Mouse (Mus musculus) G1E-ER4 (cell line): ENCODE results near the gene Prpf6. TPM values are rescaled to one million over a fixed set of nuclear protein-coding genes. Genes with fewer than 3 reads are reported as not detected.

Experiments
- GATA1 ChIP-seq: IDR thresholded peaks from one replicate; pipeline ENCODE4 v1.8.0; 2012; ENCODE audit warnings: low read length, inconsistent platforms
- polyA plus RNA-seq: library from polyadenylated mRNA; stranded (reverse); fragments of >175 nt; gene quantifications from 2 replicates; pipeline ENCODE4 v1.2.3, GENCODE M21; 2012

The Prpf6 gene
- polyA plus RNA-seq, 1 experiment: 25.6 TPM

GRCm38 (mm10) chr2:181696801-181697420 lies 105.2 kb downstream of the Prpf6 start:
- no peak for TF ChIP-seq GATA1

DNA sequence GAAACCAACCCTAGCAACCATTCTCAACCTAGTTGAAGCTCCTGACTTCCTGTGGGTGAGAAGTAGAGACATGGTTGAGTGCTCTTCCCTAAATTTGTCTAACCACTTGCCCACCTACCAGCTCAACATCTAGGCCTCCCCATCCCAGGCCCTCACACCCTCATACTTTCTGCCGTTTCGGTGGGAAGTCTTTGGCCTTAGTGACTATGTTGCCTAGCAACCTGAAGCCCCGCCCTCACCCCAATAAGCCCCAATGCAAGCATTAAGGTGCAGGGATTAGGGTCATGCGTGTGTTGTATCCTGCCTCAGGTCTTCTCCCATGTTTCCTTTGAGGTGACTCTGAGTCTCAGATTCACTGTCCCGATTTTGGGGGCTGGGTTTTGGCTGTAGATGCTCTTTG lies 106.6 kb downstream of the Prpf6 start, which contains the start of gene Lkaaear1:
Gene Lkaaear1, minus strand, starts transcription at position 202 of the 400 bp plus-strand sequence.
- TF ChIP-seq GATA1: no peak

Other genes starting within 250 kb of the Prpf6 start
- gene Zgpat, start 226.9 kb upstream of the Prpf6 start, polyA plus RNA-seq: 36.5 and 42.9 TPM in 2 replicates
- 21.7 and 25.2 TPM in 2 replicates for gene Arfrp1, start 226.5 kb upstream of the Prpf6 start, polyA plus RNA-seq
- 17.7 and 30.2 TPM in 2 replicates for gene Lime1, start 211.8 kb upstream of the Prpf6 start, polyA plus RNA-seq
- gene Zbtb46, start 132.4 kb upstream of the Prpf6 start, polyA plus RNA-seq: 0.11 and 0.22 TPM in 2 replicates
- not detected in 2 replicates for gene Abhd16b, start 98.7 kb upstream of the Prpf6 start, polyA plus RNA-seq
- 31.1 and 70.5 TPM in 2 replicates for gene Tpd52l2, start 94.7 kb upstream of the Prpf6 start, polyA plus RNA-seq
- 27.9 and 31.8 TPM in 2 replicates for gene Dnajc5, start 71.4 kb upstream of the Prpf6 start, polyA plus RNA-seq
- gene Uckl1, start 7.0 kb upstream of the Prpf6 start, polyA plus RNA-seq: 71.6 and 72.0 TPM in 2 replicates
- 82.6 and 93.4 TPM in 2 replicates for gene Zfp512b, start 935 bp downstream of the Prpf6 start, polyA plus RNA-seq
- gene Samd10, start 7.3 kb downstream of the Prpf6 start, polyA plus RNA-seq: 2.2 and 2.4 TPM in 2 replicates
- gene Gm29797, start 65.2 kb downstream of the Prpf6 start, polyA plus RNA-seq: not detected in 2 replicates
- 0.05 TPM in 1 of 2 replicates, not detected in the other for gene Sox18, start 79.8 kb downstream of the Prpf6 start, polyA plus RNA-seq
- gene Tcea2, start 88.4 kb downstream of the Prpf6 start, polyA plus RNA-seq: not detected in 2 replicates
- 20.0 and 25.5 TPM in 2 replicates for gene Rgs19, start 102.1 kb downstream of the Prpf6 start, polyA plus RNA-seq
- not detected in 2 replicates for gene Lkaaear1, start 106.6 kb downstream of the Prpf6 start, polyA plus RNA-seq
- gene Oprl1, start 123.1 kb downstream of the Prpf6 start, polyA plus RNA-seq: not detected in 2 replicates
- not detected in 2 replicates for gene Myt1, start 171.5 kb downstream of the Prpf6 start, polyA plus RNA-seq
- gene Pcmtd2, start 246.0 kb downstream of the Prpf6 start, polyA plus RNA-seq: 13.2 and 19.6 TPM in 2 replicates